Mouse (Mus musculus) mesoderm, embryonic 11.5 days (tissue): ENCODE results near the gene Tmem181a.
"Not testable (repeated sequence)": the region's sequence is repeated elsewhere in the genome, so short reads cannot be mapped to it uniquely, and the experiment has no call there.

Experiments
- DNase-seq: peaks from one replicate; pipeline ENCODE4 v3.0.0-alpha.2; 2012; ENCODE audit warnings: low read depth, low spot score

The Tmem181a gene

GRCm38 (mm10) chr17:6305656-6306270 lies 49.1 kb downstream of the Tmem181a start:
- DNase-seq: not testable (repeated sequence)

DNA sequence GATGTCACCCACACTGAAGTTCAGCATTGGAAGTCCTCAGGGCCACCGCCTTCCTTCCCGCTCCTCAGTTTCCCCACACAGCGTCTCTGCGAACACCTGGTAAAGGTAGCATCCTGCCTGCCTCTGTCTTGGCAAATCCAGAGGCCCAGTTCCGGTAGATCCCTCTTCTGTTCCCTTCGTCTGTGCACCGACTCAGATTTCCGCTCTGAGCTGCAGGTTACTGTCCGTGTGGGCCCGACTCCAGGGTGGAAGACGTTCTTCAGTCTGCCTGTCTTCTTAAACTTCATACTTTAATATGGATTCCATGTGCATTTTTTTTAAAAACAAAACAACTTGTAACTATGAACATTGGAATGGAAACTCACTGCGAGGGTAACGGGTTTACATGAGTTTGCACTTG lies 49.8 kb downstream of the Tmem181a start:
- not testable (repeated sequence) for DNase-seq

DNA sequence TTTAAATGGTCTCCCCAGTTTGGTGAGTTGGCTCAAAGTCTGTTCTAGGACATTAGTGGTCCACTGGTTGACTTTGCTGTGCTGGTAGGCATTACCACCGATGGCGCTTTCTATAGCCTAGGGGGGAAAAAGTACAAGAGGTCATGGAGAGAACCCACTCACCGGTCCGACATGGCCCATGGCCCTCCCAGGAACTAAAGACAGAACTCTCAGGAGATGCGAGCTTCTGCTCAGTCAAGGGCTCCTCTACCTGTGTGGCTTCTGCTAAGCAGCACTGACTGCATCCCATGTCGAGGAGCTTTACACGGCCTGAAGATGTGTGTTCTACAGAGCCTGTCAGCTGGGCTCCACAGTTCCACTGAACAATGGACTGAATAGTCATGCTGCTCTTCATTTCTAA lies 55.1 kb downstream of the Tmem181a start:
- DNase-seq: not testable (repeated sequence)

- DNase-seq: not testable (repeated sequence)
Measured at GRCm38 (mm10) chr17:6312755-6313154, 56.1 kb downstream of the Tmem181a start.

GRCm38 (mm10) chr17:6314493-6314892 lies 57.8 kb downstream of the Tmem181a start:
- not testable (repeated sequence) for DNase-seq

DNA sequence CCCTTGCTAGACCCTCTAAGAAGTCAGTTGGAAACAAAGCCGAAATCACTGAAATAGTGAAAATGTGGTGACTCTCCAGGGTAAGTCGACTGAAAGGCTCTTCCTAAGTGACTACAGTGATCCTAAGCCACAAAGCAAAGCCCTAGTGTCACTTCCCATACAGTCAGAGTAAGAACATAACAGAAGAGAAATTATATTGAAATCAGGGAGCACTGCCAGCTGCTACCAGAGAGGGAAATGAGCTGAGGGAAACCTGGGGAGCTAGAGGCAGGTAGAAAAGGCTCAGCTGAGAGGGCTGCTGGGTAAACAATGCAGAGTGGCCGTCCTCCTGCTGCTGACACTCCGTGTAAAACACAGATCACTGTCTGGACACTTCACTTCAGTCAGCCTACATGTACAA lies 59.0 kb downstream of the Tmem181a start:
- DNase-seq: not testable (repeated sequence)

- DNase-seq: peak; percentile 33
Measured at GRCm38 (mm10) chr17:6316379-6317126, 59.9 kb downstream of the Tmem181a start.

DNA sequence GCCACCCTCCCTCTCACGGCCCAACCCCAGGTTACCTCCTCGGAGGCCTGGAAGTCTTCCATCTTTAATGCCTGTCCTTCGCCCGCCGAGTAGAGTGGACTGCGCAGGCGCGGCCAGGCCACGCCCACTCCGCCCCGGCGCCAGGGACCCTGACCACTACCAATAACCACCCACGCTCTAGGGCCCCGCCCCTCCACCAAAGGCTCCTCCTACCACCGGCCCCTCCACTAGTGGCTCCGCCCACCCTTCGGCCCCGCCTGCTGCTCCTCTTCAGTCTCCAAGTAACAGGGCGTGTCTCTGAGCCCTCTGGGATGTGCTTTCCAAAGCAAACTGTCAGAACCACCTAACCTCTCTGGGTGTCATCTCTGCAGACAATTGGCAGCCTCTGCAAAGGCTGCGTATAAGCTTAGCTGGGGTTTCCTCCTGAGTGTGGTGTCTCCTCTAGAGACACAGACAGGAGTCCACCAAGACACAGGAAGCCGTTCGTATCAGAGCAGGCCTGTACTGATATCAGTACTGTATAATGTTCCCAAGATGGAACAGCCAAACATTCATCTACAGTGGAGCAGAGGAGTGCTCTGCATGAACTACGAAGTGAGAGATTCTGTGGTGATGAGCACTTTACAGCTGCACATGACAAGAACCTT lies 60.8 kb downstream of the Tmem181a start, which contains the start of gene Dynlt1a:
TSS of gene Dynlt1a (minus strand) at position 162 of the 647 bp plus-strand sequence.
- peak; percentile 90 for DNase-seq

DNA sequence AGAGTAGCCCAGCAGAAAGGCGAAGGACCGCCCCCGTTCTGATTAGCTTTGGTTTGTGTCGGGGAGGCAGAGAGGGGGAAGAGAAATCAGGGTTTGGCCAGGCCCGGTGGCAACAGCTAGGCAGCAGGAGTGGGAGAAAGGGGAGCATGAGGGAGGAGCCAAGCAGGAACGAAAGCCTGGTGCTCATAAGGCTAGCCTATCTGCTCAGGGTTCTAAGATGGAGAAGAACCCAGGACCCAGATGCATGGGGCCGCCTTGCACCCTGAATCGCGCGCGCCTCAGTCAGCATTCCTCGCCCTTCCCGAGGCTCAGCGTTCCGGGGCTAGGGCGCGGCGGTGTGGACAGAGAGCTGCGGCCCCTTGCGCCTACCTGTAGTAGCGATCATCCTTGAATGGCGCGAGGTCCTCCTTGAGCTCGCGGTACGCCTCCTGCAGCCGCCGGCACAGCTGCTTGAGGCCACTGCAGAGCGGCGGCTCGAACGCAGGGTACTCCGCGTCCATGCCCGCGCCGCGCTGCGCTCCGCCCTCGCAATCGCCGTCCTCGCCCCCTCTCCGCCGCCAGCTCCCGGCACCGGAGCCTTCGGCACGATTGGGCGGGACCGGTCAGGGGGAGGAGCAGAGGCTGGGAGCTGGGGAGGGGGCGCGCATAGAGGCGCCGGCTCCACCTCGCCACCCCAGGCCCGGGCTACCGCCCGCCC lies 64.6 kb downstream of the Tmem181a start:
- not testable (repeated sequence) for DNase-seq

GRCm38 (mm10) chr17:6321778-6322101 lies 65.1 kb downstream of the Tmem181a start:
- DNase-seq: not testable (repeated sequence)

DNA sequence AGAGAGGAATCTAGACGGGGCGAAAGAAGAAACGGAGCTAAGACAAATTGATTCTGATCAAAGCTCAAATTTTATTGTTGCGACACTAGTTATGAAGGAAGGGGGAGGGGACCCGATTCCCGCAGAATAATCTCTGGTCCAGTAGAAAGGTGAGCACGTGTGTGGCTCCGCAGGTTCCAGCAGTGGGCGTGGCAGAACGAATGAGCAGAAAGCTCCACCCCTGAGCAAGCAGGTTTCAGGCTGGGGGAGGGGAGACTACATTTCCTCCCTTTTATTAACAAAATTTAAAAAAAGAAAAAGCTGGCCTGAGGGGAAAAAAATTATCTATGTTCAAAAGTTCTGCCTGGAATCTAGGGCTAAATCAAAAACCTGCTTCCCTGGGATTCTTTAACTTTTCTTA lies 68.4 kb downstream of the Tmem181a start:
- DNase-seq: not testable (repeated sequence)

DNA sequence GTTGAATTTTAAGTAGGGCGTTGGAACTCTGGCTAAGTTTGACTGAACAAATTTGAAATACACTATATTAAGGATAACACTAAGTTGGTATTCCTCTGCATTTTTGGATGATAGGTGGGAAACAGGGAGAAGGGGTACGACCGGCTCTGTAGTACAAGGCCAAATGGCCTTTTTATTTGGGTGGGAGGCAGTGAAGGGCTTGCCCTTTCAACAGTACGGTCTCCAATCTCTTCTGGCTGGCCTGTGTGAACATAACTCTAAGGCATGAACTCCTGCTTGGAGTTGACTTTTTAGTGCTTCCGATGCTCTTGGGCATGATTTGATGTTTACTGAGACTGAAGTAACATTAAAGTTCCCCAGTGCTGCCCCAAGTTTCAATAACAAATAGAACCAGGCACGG lies 68.9 kb downstream of the Tmem181a start:
- not testable (repeated sequence) for DNase-seq

DNA sequence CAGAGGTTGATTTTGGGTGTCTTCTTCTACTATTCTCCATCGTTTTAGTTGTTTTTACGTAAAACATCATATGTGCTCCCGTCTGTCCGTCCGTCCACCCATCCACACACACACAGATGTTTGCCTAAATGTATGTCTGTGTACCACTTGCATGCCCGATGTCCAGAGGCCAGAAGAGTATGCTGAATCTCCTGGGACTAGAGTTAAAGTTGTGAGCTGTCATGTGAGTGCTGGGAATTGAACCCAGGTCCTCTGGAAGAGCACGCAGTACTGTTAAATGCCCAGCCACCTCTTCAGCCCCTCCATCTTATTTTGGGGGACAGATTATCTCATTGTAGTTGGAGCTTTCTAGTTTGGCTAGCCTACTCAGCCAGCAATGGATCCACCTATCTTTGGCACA lies 70.9 kb downstream of the Tmem181a start:
- not testable (repeated sequence) for DNase-seq

- DNase-seq: not testable (repeated sequence)
Measured at GRCm38 (mm10) chr17:6328997-6329396, 72.3 kb downstream of the Tmem181a start.

DNA sequence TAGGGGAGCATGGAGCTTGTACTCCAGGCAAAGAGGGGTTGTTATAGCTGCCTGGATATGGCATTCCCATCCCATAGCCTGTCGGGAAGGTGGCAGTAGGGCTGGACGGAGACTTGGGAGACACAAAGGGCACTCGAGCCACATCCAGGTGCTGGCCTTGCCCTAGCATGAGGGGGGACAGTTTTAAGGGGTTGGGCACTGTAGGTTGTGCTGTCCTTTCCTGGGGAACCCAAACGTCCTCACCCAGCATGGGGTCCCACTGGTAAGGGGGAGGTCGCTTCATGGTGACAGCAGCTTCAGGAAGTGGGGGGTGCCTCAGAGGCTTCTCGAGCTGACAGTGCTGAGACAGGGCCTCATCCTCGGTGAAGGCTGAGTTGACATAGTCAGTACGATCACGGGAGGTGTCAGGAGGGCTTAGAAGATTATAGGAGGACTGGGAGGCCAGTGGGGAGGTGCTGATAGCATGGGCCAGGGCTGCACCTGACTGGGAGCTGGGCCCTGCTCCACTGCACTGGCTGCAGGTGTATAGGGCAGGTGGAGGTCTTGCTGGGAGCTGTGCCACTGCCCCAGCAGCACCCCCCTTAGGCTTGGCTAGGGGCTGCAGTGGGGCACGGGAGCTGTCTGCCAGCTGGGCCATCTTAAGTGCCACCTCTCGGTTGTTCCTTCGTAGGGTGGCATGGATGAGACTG lies 86.1 kb downstream of the Tmem181a start:
- DNase-seq: not testable (repeated sequence)

- not testable (repeated sequence) for DNase-seq
Measured at GRCm38 (mm10) chr17:6355256-6355655, 98.6 kb downstream of the Tmem181a start.
